Mouse (Mus musculus) left cerebral cortex, adult 9 months (tissue): Measurements from ENCODE around the gene Epn2.
A peak's percentile ranks its signal among the peaks of the same experiment; 100 is the strongest.

ENCODE experiments used
- DNase-seq, 2 experiments: peaks; one replicate each; pipeline ENCODE4 v3.0.0; 2022; ENCODE audit warnings: low spot score in 2 of 2

Gene Epn2

GRCm38 (mm10) chr11:61540642-61541041 lies 38.8 kb downstream of the Epn2 start:
- no peak for DNase-seq

- peak; percentile 40 to 66 for DNase-seq
These were observed 42.1 kb downstream of the Epn2 start for GRCm38 (mm10) chr11:61537362-61537761.

GRCm38 (mm10) chr11:61536952-61537351 lies 42.5 kb downstream of the Epn2 start:
- DNase-seq, result no peak

- DNase-seq, result no peak
These were observed 44.0 kb downstream of the Epn2 start for GRCm38 (mm10) chr11:61535530-61535929.

GRCm38 (mm10) chr11:61533571-61533970 lies 45.9 kb downstream of the Epn2 start:
- DNase-seq, result no peak

GRCm38 (mm10) chr11:61532820-61533219 lies 46.7 kb downstream of the Epn2 start:
- no peak for DNase-seq

GRCm38 (mm10) chr11:61529268-61529713 lies 50.2 kb downstream of the Epn2 start:
- DNase-seq, result peak in 1 of 2 experiments; percentile 38

- peak in 1 of 2 experiments; percentile 55 for DNase-seq
These were observed 52.6 kb downstream of the Epn2 start for GRCm38 (mm10) chr11:61526872-61527271.

- DNase-seq, result no peak
These were observed 59.9 kb downstream of the Epn2 start for GRCm38 (mm10) chr11:61519484-61520107.

- no peak for DNase-seq
These were observed 60.6 kb downstream of the Epn2 start for GRCm38 (mm10) chr11:61518871-61519270.

GRCm38 (mm10) chr11:61517971-61518370 lies 61.5 kb downstream of the Epn2 start:
- no peak for DNase-seq

GRCm38 (mm10) chr11:61514953-61515352 lies 64.5 kb downstream of the Epn2 start:
- DNase-seq, result no peak

- peak; percentile 95 to 99 for DNase-seq
These were observed 74.7 kb downstream of the Epn2 start, which contains the start of gene B9d1 for GRCm38 (mm10) chr11:61504713-61505257. TSS of gene B9d1 (plus strand) at chr11:61505144.

- no peak for DNase-seq
These were observed 75.6 kb downstream of the Epn2 start for GRCm38 (mm10) chr11:61503933-61504332.

- no peak for DNase-seq
These were observed 80.6 kb downstream of the Epn2 start for GRCm38 (mm10) chr11:61498736-61499504.

- no peak for DNase-seq
These were observed 82.0 kb downstream of the Epn2 start for GRCm38 (mm10) chr11:61497490-61497889.

- DNase-seq, result no peak
These were observed 84.0 kb downstream of the Epn2 start for GRCm38 (mm10) chr11:61495528-61495927.

- DNase-seq, result peak; percentile 92 to 96
These were observed 85.1 kb downstream of the Epn2 start, which contains the start of gene Mapk7 for GRCm38 (mm10) chr11:61494129-61494997. TSS of gene Mapk7 (minus strand) at chr11:61494406.

- DNase-seq, result peak in 1 of 2 experiments; percentile 39
These were observed 85.9 kb downstream of the Epn2 start for GRCm38 (mm10) chr11:61493525-61494128.

GRCm38 (mm10) chr11:61492749-61493401 lies 86.6 kb downstream of the Epn2 start:
- no peak for DNase-seq
